Mouse (Mus musculus): ENCODE results near the gene Gm15517.

- TF ChIP-seq POLR2A (IDR thresholded peaks at IDR 0.05; ENCODE audit: low read depth, low read length): no peak
- no peak for TF ChIP-seq CTCF (IDR thresholded peaks at IDR 0.05; ENCODE audit: extremely low read depth, insufficient read depth, insufficient read length, insufficient replicate concordance)
Observed at GRCm38 (mm10) chr7:44275546-44275945, 14.3 kb downstream of the Gm15517 start.

Measured in spleen, adult 2 months (tissue).